Mouse (Mus musculus) lung, embryonic 15.5 days (tissue): ENCODE measurements at regions not wholly inside any gene's neighbourhood (a gene's known extent, or its start where the extent isn't known, plus 50 kb on each side); places are given as distances from the start of the nearest gene placed in this dataset.

Experiments used
- ATAC-seq: fragments of 200-750 bp; cut with Nextera tagmentation; 2 replicates; pipeline ENCODE4 v1.8.0; 2017; ENCODE audit warnings: moderate number of reproducible peaks, borderline replicate concordance; ENCODE audit not compliant: low FRiP score, low TSS enrichment; ENCODE audit errors: extremely low read depth
- H3K27ac ChIP-seq: fragments of 300-500 bp; sonication (generic); 2 replicates; pipeline ENCODE4 v1.5.1; 2015; ENCODE audit warnings: moderate library complexity, mild to moderate bottlenecking, inconsistent platforms
- H3K27me3 ChIP-seq: fragments of 300-500 bp; sonication (generic); 2 replicates; pipeline ENCODE4 v1.6.1; 2015; ENCODE audit warnings: inconsistent platforms
- H3K36me3 ChIP-seq: fragments of 300-500 bp; sonication (generic); 2 replicates; pipeline ENCODE4 v1.6.1; 2015; ENCODE audit warnings: inconsistent platforms
- H3K4me1 ChIP-seq: fragments of 300-500 bp; sonication (generic); 2 replicates; pipeline ENCODE4 v1.6.1; 2015; ENCODE audit warnings: inconsistent platforms
- H3K4me2 ChIP-seq: fragments of 300-500 bp; sonication (generic); 2 replicates; pipeline ENCODE4 v1.6.1; 2015; ENCODE audit warnings: inconsistent platforms, mild to moderate bottlenecking, moderate library complexity
- H3K4me3 ChIP-seq: fragments of 300-500 bp; sonication (generic); 2 replicates; pipeline ENCODE4 v1.5.1; 2015; ENCODE audit warnings: mild to moderate bottlenecking, inconsistent platforms
- H3K9ac ChIP-seq: fragments of 300-500 bp; sonication (generic); 2 replicates; pipeline ENCODE4 v1.6.1; 2015; ENCODE audit warnings: inconsistent platforms
- H3K9me3 ChIP-seq: fragments of 300-500 bp; sonication (generic); 2 replicates; pipeline ENCODE4 v1.6.1; 2016; ENCODE audit warnings: inconsistent platforms
- WGBS: fragments of 180-500 bp; shearing (Covaris S2); methylation state at CpG from one replicate; pipeline ENCODE4 v1.1.7; 2015; 5-methylcytosine and 5-hydroxymethylcytosine counted together

DNA sequence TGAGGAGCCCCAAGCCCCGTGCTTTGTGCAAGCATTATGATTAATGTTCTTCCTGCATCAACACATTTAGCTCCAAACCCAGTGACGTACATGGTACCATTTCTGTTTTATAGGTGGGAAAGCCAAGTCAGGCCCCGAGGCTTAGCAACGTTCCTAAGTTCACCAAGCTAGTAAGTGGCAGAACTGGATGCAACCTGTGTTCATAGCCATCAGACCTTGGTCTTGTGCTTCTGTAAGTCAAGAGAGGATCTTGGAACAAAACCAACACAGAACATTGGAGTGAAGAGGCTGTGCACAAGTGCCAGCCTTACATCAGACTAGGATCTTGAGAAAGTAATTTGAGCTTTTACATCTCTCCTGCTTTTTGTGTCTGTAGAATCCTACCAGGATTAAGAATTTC lies 71.3 kb downstream of the Cdc7 start:
- no peak for ATAC-seq
- Histone ChIP-seq H3K4me1 (peaks cover 29% of the 10 kb centered on the region), H3K4me3 (no peak overlapping the region), H3K4me2 (no peak overlapping the region), H3K27me3 (no peaks in the 10 kb centered on the region), H3K36me3 (no peaks in the 10 kb centered on the region), H3K9me3 (no peaks in the 10 kb centered on the region), H3K9ac (no peak overlapping the region), H3K27ac (peak overlapping the region; percentile 27; the same call in 1 of the 2 replicates)
- WGBS = 26% methylated on average over 4 of the region's 4 CpGs

DNA sequence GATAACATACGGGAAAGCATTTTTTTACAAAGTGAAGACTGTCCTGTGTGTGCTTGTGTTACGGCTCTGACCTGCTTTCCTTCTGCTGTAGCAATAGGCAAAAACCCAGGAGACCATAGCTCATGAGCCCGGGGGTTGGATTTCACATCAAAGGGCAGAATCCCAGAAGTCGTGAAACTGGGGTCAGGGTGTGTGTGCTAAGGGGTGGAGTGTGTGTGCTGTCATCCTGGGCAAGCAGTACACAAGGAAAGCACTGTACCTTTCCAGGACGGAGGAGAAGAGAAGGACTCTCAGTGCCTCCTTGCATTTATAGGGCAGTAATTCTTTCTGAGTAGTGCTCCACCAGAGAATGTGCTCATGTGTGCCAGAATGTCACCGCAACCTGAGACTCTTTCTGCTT lies 71.7 kb downstream of the Cdc7 start:
- Histone ChIP-seq H3K36me3 (no peaks in the 10 kb centered on the region), H3K4me3 (no peak overlapping the region), H3K4me2 (no peak overlapping the region), H3K27me3 (no peaks in the 10 kb centered on the region), H3K27ac (peak overlapping the region; percentile 27), H3K4me1 (peaks cover 29% of the 10 kb centered on the region), H3K9me3 (no peaks in the 10 kb centered on the region), H3K9ac (no peak overlapping the region)
- 39% methylated on average over 6 of the region's 6 CpGs for WGBS
- no peak for ATAC-seq

- ATAC-seq = no peak
- no peak overlapping the region for H3K9ac ChIP-seq
Measured at GRCm38 (mm10) chr5:107036475-107036874, 72.4 kb downstream of the Cdc7 start.

DNA sequence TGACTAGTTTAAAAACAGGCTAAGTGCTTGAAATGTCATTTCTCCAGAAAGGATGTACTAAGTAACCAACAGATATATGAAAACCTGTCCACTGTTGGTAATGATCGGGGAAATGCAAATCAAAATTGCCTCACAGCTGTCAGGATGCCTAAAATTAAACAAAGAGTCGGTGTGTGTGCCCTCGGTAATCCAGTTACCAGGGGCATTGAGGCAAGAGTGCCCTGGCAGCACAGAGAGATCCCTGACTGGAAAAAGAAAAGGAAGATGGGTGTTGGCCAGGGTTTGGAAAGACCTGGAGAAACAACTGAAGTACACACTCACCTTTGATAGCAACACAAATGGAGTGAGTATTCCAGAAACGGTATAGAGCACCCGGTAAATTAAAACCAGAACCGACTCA lies 73.0 kb downstream of the Cdc7 start:
- H3K9ac ChIP-seq = no peak overlapping the region
- 58% methylated on average over 6 of the region's 6 CpGs for WGBS
- no peak overlapping the region for H3K4me2 ChIP-seq
- H3K27me3 ChIP-seq = no peaks in the 10 kb centered on the region
- H3K4me1 ChIP-seq = peaks cover 29% of the 10 kb centered on the region
- H3K36me3 ChIP-seq = no peaks in the 10 kb centered on the region
- no peaks in the 10 kb centered on the region for H3K9me3 ChIP-seq
- no peak overlapping the region for H3K4me3 ChIP-seq
- H3K27ac ChIP-seq = no peak overlapping the region
- no peak for ATAC-seq

More at GRCm38 (mm10) chr5:107036475-107036874, 72.4 kb downstream of the Cdc7 start:
- H3K9me3 ChIP-seq = no peaks in the 10 kb centered on the region
- H3K27ac ChIP-seq = peak overlapping the region; percentile 3; the same call in 1 of the 2 replicates
- H3K27me3 ChIP-seq = no peaks in the 10 kb centered on the region
- no peak overlapping the region for H3K4me2 ChIP-seq
- no peak overlapping the region for H3K4me3 ChIP-seq
- 72% methylated on average over 6 of the region's 6 CpGs for WGBS
- peaks cover 29% of the 10 kb centered on the region for H3K4me1 ChIP-seq
- no peaks in the 10 kb centered on the region for H3K36me3 ChIP-seq

- Histone ChIP-seq H3K4me1 (peaks cover 27% of the 10 kb centered on the region), H3K9me3 (no peaks in the 10 kb centered on the region), H3K4me2 (no peak overlapping the region), H3K4me3 (no peak overlapping the region), H3K36me3 (no peaks in the 10 kb centered on the region), H3K27me3 (no peaks in the 10 kb centered on the region), H3K27ac (no peak overlapping the region), H3K9ac (no peak overlapping the region)
- ATAC-seq = no peak
- 94% methylated on average over 8 of the region's 8 CpGs for WGBS
Measured at GRCm38 (mm10) chr5:107039340-107039739, 75.2 kb downstream of the Cdc7 start.

- H3K27ac ChIP-seq = peak overlapping the region; percentile 62
- H3K4me3 ChIP-seq = no peak overlapping the region
- peaks cover 21% of the 10 kb centered on the region for H3K4me1 ChIP-seq
- H3K9me3 ChIP-seq = no peaks in the 10 kb centered on the region
- H3K27me3 ChIP-seq = no peaks in the 10 kb centered on the region
- H3K4me2 ChIP-seq = no peak overlapping the region
- no peaks in the 10 kb centered on the region for H3K36me3 ChIP-seq
- no peak overlapping the region for H3K9ac ChIP-seq
- no peak for ATAC-seq
- WGBS = 77% methylated on average over 6 of the region's 6 CpGs
Measured at GRCm38 (mm10) chr5:107039956-107040355, 75.8 kb downstream of the Cdc7 start.

DNA sequence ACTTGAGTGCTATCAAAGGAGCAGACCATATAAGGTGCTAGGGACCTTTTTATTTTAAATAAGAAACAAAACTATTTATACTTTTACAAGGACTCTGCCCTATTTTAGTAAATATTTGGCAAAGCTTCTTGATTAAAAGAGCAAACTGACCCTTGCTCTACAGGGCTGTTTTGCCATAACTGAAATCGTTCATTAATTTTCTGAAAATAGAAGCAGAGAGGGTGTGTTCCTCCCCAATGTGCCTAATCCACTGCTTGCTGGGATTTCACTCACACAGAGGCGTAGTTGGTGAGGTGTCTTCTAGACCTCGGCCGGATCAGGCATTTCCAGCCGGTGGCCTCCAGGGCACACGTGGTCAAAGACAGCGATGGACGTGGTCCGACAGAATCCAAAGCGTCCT lies 76.4 kb downstream of the Cdc7 start:
- no peaks in the 10 kb centered on the region for H3K27me3 ChIP-seq
- no peak overlapping the region for H3K4me3 ChIP-seq
- no peak overlapping the region for H3K9ac ChIP-seq
- no peaks in the 10 kb centered on the region for H3K9me3 ChIP-seq
- no peaks in the 10 kb centered on the region for H3K36me3 ChIP-seq
- ATAC-seq = no peak
- H3K27ac ChIP-seq = 0 out of 2 replicates have a peak overlapping the region, but pooled peaks have one; percentile 62
- 70% methylated on average over 10 of the region's 10 CpGs for WGBS
- no peak overlapping the region for H3K4me2 ChIP-seq
- H3K4me1 ChIP-seq = peaks cover 21% of the 10 kb centered on the region

DNA sequence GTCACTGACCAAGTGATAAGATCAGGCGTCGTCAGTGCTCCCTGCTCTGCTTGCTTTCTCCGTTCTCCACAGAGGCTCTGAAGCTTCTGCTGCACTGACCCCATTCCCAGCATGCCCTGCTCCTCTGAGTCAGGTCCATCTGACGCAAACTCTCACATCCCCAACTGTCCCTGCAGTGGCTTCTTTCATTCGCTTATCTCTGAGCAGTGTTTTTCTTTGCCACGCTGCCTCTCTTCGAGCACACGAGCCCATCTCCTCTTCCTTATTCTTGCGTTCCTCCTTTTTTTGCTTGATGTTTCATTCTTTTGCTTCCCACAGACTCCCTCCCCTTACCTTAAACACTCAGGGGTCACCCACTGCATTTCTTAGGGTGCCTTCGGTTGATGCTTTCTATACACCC lies 81.0 kb downstream of the Cdc7 start:
- H3K27me3 ChIP-seq = no peaks in the 10 kb centered on the region
- H3K4me2 ChIP-seq = no peak overlapping the region
- no peak overlapping the region for H3K4me3 ChIP-seq
- H3K9ac ChIP-seq = no peak overlapping the region
- H3K27ac ChIP-seq = no peak overlapping the region
- ATAC-seq = no peak
- WGBS = 59% methylated on average over 10 of the region's 10 CpGs
- no peaks in the 10 kb centered on the region for H3K9me3 ChIP-seq
- no peaks in the 10 kb centered on the region for H3K36me3 ChIP-seq
- H3K4me1 ChIP-seq = peaks cover 34% of the 10 kb centered on the region

- 4% methylated on average over 4 of the region's 4 CpGs for WGBS
- Histone ChIP-seq H3K4me1 (peaks cover 42% of the 10 kb centered on the region), H3K4me2 (no peak overlapping the region), H3K27ac (peak overlapping the region; percentile 87), H3K36me3 (no peaks in the 10 kb centered on the region), H3K9ac (no peak overlapping the region), H3K4me3 (no peak overlapping the region), H3K9me3 (no peaks in the 10 kb centered on the region), H3K27me3 (no peaks in the 10 kb centered on the region)
- peak; percentile 88 for ATAC-seq
Measured at GRCm38 (mm10) chr5:107046501-107046931, 82.4 kb downstream of the Cdc7 start.

- H3K9me3 ChIP-seq = no peaks in the 10 kb centered on the region
- H3K27me3 ChIP-seq = no peaks in the 10 kb centered on the region
- H3K4me3 ChIP-seq = no peak overlapping the region
- H3K36me3 ChIP-seq = no peaks in the 10 kb centered on the region
- ATAC-seq = no peak
- peaks cover 49% of the 10 kb centered on the region for H3K4me1 ChIP-seq
- 53% methylated on average over 5 of the region's 5 CpGs for WGBS
- H3K9ac ChIP-seq = no peak overlapping the region
- H3K27ac ChIP-seq = no peak overlapping the region
- no peak overlapping the region for H3K4me2 ChIP-seq
Measured at GRCm38 (mm10) chr5:107048607-107049006, 84.5 kb downstream of the Cdc7 start.

- Histone ChIP-seq H3K4me1 (peaks cover 48% of the 10 kb centered on the region), H3K9ac (no peak overlapping the region), H3K27ac (no peak overlapping the region), H3K36me3 (no peaks in the 10 kb centered on the region), H3K27me3 (no peaks in the 10 kb centered on the region), H3K9me3 (no peaks in the 10 kb centered on the region), H3K4me3 (no peak overlapping the region), H3K4me2 (no peak overlapping the region)
- ATAC-seq = no peak
- WGBS = 68% methylated on average over 3 of the region's 3 CpGs
Measured at GRCm38 (mm10) chr5:107050076-107050475, 86.0 kb downstream of the Cdc7 start.

DNA sequence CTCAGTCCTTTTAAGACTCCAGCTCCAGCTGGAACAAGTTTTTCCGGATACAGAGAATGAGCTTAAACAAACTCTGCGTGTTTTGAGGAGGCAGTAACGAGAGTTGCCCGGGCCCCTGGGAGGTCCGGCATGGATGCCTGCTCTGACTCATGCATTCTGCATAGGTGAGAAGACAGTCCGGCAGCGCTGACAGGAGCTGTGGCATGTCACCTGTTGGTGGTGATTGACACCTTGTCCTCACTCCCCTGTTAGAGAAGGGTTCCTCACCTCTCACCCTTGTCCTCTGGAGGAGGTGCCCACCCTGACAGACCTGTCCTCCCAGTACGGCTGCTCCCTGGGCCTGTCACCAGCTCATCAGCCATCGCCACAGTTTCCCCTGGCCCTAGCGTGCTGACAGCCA lies 87.7 kb downstream of the Cdc7 start:
- Histone ChIP-seq H3K9ac (no peak overlapping the region), H3K36me3 (no peaks in the 10 kb centered on the region), H3K27ac (peak overlapping the region; percentile 60), H3K27me3 (no peaks in the 10 kb centered on the region), H3K9me3 (no peaks in the 10 kb centered on the region), H3K4me2 (no peak overlapping the region), H3K4me1 (peaks cover 34% of the 10 kb centered on the region), H3K4me3 (no peak overlapping the region)
- WGBS = 37% methylated on average over 10 of the region's 10 CpGs
- peak; percentile 25; the same call in 1 of the 2 replicates for ATAC-seq

GRCm38 (mm10) chr5:107054900-107055452 lies 90.9 kb downstream of the Cdc7 start:
- H3K36me3 ChIP-seq = no peaks in the 10 kb centered on the region
- H3K9ac ChIP-seq = no peak overlapping the region
- no peak overlapping the region for H3K4me2 ChIP-seq
- peaks cover 19% of the 10 kb centered on the region for H3K4me1 ChIP-seq
- WGBS = 27% methylated on average over 6 of the region's 6 CpGs
- no peaks in the 10 kb centered on the region for H3K27me3 ChIP-seq
- ATAC-seq = no peak
- H3K4me3 ChIP-seq = no peak overlapping the region
- no peaks in the 10 kb centered on the region for H3K9me3 ChIP-seq
- no peak overlapping the region for H3K27ac ChIP-seq
